Mouse (Mus musculus): Measurements from ENCODE around the gene Mctp1.
"Not testable (repeated sequence)": the region's sequence is repeated elsewhere in the genome, so short reads cannot be mapped to it uniquely, and the experiment has no call there.

Gene Mctp1

DNA sequence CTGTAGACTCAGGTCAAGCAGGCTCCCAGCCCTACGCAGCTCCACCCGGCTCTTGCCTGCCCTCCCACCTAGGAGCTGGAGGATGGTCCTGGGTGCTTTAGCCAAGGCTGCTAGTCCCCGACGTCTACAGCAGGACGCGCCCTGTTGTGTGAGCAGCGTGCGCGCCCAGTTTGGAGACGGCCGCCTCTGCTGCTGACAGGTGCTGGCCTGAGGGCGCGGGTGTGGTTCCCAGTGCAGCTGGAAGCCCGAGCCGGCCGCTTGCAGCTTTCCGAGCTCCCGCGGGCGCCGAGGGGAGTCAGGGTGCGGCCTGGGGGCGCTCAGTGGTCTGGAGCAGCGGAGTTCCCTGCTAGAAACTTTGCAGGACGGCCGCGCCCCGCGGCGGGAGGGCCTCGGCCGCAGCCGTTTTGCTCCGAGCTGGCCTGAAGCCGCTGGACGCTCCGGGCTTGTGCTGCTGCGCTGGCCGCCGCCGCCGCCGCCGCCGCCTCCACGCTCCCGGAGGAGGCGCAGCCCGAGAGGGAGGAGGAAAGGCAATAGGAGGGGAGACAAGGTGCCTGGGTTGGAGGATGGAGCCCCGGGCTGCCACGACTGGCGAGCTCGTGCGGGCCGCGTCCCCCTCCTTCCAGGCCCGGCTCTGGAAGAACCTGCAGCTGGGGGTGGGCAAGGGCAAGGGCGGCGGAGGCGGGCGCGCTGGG, at the start of gene Mctp1:
Mctp1 (plus strand) TSS at position 564 of the 692 bp plus-strand sequence.
- in situ Hi-C loops (cut with MboI, MseI) = no loop called here

DNA sequence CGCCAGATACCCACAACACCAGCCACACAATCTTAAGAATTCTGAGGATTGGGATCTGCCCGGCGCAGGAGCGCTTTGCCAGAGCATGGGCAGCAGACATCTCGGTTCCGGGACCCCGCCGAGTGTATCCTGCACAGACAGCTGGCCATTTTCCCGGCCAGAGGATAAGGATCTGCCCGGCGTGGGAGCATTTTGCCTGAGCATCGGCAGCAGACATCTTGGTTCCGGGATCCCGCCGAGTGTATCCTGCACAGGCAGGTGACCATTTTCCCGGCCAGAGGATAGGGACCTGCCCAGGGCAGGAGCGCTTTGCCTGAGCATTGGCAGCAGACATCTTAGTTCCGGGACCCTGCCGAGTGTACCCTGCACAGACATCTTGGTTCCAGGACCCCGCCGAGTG, 38.4 kb upstream of the Mctp1 start:
- in situ Hi-C loops (cut with MboI, MseI) = not testable (repeated sequence)

DNA sequence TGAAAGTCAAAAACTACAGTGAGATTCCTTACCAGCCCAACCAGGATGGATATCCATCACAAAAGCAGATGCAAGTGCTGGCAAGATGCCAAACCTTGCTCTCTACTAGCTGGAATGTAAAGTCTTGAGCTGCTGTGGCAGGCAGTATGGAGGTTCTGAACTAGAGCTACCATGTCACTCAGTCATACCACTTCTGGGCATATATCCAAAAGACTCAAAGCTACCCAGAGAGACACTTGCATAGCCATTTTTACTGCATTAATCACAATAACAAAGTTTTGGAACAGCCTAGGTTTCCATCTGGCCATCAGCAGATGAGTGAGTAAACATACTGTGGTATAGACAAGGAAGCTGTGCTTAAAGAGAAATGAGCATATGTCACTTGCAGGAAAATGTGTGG, 25.6 kb upstream of the Mctp1 start:
- in situ Hi-C loops (cut with MboI, MseI) = no loop called here

DNA sequence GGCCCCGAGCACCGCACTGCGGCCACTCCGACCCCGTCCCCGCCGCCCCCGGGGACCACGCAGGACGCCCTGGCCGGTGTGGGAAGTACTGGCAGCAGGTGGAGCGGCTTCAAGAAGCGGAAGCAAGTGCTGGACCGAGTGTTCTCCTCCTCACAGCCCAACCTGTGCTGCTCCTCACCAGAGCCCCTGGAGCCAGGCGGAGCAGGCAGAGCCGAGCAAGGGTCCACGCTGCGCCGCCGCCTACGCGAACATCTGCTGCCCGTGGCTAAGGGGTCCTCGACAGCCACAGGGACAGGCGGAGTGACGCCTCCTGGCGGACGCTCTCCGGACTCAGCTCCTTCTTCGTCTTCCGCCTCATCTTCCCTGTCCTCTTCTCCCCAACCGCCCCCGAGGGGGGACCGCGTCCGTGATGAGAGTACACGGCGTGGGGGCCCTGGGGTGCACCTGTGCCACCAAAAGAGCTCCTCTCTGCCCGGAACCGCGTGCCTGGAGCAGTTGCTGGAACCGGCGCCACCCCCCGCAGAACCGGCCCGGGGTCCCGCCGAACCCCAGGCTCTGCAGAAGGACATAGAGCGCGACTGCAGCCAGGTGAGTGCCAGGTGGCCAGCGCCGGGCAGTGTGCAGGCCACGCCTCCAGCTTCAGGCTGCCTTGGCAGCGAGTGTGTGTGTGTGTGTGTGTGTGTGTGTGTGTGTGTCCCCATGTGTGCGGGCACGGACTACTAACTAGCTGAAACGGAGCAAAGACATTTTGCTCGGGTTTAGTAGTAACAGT, 515 bp downstream of the Mctp1 start:
- in situ Hi-C loops (cut with MboI, MseI) = no loop called here

DNA sequence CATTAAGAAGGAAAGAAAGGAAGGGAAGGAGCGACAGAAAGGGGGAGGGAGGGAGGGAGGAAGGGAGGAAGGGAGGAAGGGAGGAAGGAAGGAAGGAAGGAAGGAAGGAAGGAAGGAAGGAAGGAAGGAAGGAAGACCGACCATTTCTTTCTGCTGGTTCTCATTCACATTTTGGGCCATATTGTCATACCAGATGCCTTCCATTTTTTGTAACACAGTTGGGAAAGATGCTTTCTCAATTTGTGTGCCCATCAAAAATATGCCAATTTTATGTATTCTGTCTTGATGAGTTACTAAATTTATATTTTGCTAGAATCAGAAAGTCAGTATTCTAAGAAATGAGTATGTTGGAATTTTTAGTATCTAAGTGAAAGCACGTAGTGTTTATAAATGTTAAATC, 4.3 kb downstream of the Mctp1 start:
- in situ Hi-C loops (cut with MboI, MseI) = no loop called here

DNA sequence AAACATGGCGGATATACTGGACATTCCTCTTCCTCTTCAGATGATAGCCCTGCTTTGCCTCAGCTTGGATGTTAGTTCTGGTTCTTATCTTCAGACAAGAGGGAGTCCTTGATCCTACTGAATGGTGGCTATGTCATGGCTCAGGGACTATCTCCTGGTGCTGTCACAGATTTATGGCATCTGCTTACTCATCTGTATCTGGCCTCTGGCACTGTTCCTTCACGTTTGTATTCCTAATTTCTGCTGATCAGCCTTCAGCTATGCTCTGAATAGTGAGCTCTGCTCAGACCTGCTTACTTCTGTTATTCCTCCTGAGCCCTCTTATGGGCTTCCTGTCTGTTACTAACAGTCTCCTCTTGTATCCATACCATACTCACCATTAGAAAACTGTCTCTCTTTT, 7.6 kb downstream of the Mctp1 start:
- in situ Hi-C loops (cut with MboI, MseI) = no loop called here

DNA sequence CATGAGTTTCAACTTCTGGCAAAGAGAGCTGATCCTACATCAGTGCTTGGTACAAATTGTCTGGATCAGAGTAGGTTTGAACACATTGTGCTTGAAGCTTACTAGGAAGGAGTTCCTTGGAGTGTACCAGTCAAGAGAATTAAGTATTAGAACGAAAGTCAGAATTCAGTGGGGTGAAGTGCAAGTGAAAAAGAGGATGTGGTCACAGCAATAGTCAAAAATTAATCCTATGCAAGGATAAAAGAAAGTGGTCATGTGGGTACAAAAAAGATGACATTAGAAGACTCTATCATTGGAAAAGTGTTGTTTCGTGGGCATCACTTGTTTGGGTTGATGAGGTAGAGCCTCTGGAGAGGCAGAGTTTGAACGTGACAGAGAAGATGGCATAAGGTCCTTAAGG, 8.8 kb downstream of the Mctp1 start:
- in situ Hi-C loops (cut with MboI, MseI) = no loop called here

DNA sequence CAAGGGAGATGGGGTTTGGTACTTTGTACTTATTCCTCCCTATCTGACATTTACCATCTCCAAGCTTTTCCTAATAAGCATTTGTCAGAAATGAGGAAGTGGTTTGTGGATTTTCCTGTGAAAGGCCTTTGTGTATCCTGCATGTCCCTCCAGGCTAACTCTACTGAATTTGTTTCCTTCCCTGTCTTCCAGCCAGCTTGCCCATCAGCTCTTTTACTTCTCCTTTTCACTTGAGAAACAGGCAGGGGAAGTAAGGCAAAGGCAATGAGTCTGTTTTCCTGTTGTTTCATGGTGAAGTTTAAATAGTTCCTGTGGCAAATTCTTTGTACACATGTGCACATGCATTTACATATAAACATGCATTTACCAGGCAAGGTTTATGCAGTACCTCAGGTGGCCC, 11.6 kb downstream of the Mctp1 start:
- in situ Hi-C loops (cut with MboI, MseI) = no loop called here

DNA sequence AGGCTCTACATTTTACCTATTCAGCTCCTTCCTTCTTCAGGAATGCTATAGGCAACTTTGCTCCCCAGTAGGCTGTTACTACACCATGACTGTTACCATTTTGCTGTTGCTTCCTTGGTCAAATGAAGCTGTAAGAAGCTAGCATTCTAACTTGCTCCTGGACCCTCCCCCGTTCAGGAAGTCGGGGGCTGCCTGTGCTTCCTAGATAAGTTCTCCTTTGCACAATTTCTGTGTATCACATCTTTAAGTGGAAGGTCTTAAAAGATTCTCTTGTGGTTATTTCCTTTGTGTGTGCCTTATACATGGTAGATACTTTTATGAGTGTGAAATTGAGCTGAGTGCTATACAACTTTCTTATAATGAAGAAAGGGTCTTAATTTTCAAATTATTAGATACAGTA, 25.0 kb downstream of the Mctp1 start:
- in situ Hi-C loops (cut with MboI, MseI) = no loop called here

DNA sequence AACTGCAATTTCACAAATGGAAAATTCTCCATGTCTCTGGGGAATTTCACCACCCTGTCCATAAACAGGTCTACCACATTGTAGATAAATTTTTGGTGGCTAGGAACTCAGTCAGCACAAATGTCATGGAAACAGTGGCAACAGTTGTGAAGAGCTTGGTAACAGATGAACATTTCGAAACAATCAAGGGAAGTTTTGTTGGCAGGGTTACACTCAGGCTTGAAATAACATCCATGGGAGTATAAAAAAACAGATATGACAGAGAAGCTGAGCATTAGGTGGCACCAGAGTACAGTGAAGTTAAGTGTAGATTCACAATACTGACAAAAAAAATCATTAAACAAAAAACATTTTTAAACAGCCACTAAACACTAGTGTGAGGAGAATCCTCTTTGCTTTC, 26.3 kb downstream of the Mctp1 start:
- in situ Hi-C loops (cut with MboI, MseI) = no loop called here

DNA sequence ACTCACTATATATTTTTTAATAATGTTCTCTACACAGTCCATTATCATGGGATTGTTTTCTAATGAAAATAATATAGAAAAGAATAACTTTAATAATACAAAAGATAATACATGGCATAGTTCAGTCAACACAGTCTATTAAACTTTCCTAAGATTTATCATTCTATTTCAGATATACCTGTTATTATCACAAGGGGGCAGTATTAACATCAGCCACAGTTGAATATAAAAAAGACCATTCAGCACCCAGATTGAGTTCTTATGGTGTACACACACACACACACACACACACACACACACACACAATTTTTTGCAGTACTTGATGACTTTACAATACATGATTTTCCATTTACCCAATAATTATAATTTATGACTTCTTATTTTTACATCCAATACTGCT, 31.0 kb downstream of the Mctp1 start:
- in situ Hi-C loops (cut with MboI, MseI) = loop anchor here (5.0 kb wide), 1 partner anchor 267 kb away; no protein-coding TSS in a partner anchor

DNA sequence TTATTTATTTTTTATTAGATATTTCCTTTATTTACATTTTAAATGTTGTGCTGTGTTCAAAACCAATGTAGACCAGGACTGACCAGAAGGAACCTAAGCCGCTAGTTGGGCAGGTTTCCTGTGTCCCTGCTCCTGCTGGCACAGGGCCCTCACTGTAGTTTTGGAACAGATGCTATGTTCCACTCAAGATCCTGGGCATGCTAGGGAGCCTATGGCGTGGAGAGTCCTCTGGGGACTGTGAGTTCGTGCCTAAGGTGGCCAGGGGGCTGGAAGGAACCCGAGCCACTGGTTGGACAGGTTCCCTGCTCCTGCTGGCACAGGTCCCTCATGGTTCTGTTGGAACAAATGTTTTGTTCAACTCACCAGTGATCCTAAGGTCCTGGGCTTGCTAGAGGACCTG, 35.8 kb downstream of the Mctp1 start:
- in situ Hi-C loops (cut with MboI, MseI) = no loop called here

DNA sequence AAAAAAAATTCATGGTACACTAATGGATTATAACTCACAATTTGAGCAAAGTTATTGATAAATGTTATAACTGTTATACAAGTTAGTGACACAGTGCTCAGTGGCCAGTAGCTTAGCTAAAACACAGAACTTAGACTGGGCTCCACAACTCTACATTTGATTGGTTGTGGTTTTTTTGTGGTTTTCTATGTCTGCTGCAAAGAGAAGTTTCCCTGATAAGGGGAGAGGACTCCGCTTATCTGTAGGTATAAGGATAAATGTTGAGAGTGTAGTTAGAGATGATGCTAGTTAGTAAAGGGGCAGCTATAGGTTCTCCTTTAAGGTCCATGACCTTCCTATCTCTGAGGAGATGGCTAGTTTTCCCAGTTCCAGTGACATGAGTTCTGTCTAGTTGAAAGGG, 36.7 kb downstream of the Mctp1 start:
- in situ Hi-C loops (cut with MboI, MseI) = no loop called here

DNA sequence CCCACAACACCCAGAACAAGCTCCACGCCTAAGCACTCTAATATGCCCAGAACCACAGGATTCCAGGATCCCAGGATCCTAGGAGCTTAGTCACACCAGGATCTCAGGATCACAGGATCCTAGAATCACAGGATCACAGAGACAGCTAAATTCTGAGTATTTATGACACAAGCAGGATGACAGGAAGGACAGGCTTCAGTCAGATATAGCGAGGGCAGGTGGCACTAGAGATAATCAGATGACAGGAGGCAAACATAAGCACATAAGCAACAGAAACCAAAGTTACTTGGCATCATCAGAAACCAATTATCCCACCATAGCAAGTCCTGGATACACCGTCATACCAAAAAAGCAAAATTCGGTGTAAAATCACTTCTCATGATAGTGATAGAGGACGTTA, 37.8 kb downstream of the Mctp1 start:
- in situ Hi-C loops (cut with MboI, MseI) = no loop called here

DNA sequence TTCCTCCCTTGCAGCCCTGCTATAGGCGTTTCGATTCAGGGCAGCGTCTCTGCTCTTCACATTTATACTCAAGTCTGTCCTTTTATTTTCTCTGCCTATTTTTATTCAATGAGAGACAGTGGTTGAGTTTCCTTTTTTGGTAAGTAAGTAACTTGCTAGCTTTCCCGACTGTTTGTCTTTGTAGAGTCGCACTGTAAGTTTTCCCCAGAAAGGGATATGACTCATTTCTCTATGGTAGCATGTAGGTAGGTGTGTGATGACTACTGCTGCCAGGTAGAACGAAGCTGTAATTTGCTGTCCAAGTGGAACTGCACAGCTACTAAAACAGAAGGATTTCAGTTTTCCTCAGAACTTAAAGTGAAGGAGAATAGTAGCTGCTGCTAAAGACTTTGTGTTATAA, 45.1 kb downstream of the Mctp1 start:
- in situ Hi-C loops (cut with MboI, MseI) = loop anchor here (25.0 kb wide), 1 partner anchor 858 kb away; no protein-coding TSS in a partner anchor

DNA sequence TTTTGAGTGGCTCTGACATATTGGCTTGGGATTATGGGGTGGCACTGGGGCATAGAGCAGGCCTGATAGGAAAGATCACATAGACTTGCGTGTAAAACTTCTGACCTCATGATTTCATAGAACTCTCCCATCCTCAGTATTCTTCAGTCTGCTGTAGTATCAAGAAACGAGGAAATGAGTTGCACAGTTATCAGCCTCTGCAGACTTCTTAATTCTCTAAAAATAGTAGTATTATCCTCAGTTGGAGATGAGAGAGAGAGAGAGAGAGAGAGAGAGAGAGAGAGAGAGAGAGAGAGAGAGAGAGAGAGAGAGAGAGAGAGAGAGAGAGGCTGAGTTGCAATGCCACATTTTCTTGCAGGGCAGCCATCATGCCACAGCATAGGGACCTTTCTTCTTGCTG, 45.6 kb downstream of the Mctp1 start:
- in situ Hi-C loops (cut with MboI, MseI) = loop anchor here (25.0 kb wide), 1 partner anchor 857 kb away; no protein-coding TSS in a partner anchor

DNA sequence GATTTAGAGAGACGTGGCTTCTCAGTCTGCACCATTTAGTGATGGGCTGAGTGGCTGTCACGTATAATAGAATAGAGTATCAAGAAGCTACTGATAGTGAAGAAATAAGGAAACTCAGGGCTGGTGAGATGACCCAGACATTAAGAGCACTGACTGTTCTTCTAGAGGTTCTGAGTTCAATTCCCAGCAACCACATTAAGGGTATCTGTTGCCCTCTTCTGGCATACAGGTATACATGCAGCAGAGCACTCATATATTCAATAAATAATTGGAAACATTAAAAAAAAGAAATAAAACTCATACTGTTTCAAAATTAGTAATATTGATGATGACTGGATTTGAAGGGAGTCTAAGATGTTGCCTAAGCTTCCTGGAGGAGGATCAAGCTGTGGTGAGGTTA, 47.6 kb downstream of the Mctp1 start:
- in situ Hi-C loops (cut with MboI, MseI) = loop anchor here (25.0 kb wide), 1 partner anchor 855 kb away; no protein-coding TSS in a partner anchor

DNA sequence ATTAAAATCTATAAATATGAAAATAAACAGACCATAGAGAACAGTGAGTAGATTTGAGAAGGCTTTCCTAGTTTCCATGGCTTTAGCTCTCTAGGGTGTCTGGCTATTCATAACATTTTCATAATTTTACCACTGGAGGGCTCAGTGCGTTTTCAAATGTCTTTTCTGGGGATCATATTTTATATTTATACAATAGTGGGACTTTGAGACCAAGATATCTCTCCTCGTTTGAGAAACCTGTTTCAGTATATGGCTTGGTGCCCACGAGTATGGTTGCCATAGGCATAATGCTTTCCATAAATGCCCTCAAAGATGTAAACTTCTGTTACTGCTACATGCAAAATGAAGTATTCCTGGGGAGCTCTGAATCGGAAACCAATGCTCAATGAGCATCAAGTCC, 49.1 kb downstream of the Mctp1 start:
- in situ Hi-C loops (cut with MboI, MseI) = loop anchor here (25.0 kb wide), 1 partner anchor 854 kb away; no protein-coding TSS in a partner anchor

DNA sequence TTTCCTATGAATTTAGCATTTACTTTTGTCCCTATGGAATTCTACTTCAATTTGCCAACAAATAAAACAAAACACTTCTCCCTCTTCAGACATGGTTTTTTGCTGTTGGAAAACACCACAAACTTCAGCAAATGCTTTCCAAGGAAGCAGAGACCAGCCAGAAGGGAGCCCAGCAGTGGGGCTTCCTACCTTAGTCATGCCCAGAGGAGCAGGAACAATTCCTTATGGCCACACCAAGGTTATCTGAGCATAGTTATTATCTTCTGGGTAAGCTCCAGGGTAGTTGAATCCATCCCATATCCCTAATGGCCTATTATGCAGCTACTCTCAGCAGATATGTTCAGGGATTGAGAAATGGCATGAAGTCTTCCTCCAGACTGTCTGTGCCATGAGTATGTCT, 52.1 kb downstream of the Mctp1 start:
- in situ Hi-C loops (cut with MboI, MseI) = loop anchor here (25.0 kb wide), 1 partner anchor 851 kb away; no protein-coding TSS in a partner anchor

DNA sequence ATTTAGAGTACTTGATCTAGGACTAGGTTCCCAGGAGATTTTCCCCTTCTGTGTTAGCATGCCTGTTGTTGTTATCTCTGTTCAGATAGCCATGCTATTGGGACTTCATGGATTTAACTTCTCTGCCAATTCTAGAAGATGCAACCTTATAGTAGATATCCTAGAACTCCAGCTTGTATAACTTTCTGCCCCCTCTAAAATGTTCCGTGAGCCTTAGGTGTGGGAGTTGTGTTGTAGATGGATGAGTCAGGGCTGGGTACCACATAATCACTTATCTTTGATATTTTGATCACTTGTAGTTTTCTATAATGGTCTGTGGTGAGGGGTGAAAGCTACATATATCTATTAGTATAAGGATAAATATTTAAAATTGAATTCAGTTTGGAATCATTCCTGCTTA, 54.4 kb downstream of the Mctp1 start:
- in situ Hi-C loops (cut with MboI, MseI) = loop anchor here (25.0 kb wide), 1 partner anchor 849 kb away; no protein-coding TSS in a partner anchor

DNA sequence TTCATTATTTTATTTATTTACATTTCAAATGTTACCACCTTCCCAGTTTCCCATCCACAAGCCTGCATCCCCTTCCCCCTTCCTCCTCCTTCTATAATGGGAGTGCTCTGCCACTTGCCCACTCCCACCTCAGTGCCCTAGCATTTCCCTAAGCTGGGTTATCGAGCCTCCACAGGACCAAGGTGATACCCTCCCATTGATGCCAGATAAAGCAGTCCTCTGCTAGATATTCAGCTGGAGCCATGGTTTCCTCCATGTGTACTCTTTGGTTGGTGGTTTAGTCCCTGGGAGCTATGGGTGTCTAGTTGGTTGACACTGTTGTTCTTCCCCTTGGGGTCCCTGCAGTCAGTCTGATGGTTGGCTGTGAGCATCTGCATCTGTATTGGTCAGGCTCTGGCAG, 61.7 kb downstream of the Mctp1 start:
- in situ Hi-C loops (cut with MboI, MseI) = loop anchor here (25.0 kb wide), 1 partner anchor 841 kb away; no protein-coding TSS in a partner anchor

DNA sequence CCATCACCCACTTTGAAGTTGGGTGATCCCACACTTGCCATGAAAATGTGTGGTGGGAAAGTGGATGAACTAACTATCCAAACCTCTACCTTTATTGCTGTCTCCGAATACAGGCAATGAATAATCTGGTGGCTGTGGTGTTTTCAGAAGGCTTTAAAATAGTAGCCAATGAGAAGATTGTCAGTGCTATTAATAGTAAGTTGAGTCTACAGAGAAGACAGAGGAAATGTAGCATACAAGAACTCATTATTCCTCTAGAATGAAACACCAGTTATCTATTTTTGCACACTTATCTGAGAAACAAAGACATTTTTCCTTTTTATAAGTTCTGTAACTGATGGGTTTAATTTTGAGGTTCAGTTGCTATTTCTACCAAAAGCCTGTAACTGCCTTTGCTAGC, 63.2 kb downstream of the Mctp1 start:
- in situ Hi-C loops (cut with MboI, MseI) = loop anchor here (25.0 kb wide), 1 partner anchor 840 kb away; no protein-coding TSS in a partner anchor

DNA sequence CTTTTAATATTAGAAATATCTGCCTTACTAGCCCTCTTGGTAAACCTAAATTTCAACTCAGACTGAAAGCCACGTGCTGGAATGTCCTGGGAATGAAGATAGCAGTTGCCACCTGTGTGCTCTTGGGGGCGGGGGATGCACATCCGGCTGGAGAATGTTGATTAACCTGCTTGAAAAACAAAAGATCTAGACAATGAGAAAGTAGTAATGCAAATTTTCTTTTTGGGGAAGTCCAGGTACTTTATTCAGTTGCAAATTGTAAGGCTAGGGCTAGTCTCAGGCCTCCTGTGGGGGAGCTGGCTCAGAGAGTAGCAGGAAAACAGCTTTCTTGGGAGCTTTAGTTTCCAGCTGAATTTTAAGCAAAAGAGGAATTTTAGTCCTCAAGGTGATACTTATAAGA, 67.2 kb downstream of the Mctp1 start:
- in situ Hi-C loops (cut with MboI, MseI) = not testable (repeated sequence)
